Mouse (Mus musculus) neural tube, embryonic 11.5 days (tissue): ENCODE measurements around the gene Raver1. TPM values are rescaled to one million over a fixed set of nuclear protein-coding genes. Genes with fewer than 3 reads are reported as not detected.

Source experiments
- ATAC-seq: fragments of 200-750 bp; cut with Nextera tagmentation; 2 replicates; pipeline ENCODE4 v1.8.0; 2017; ENCODE audit warnings: moderate number of reproducible peaks, mild to moderate bottlenecking, moderate TSS enrichment, moderate library complexity; ENCODE audit not compliant: insufficient read depth, low FRiP score, low TSS enrichment
- DNase-seq: peaks from one replicate; pipeline ENCODE4 v3.0.0-alpha.2; 2015; ENCODE audit warnings: low spot score
- H3K27ac ChIP-seq: fragments of 300-500 bp; sonication (generic); 2 replicates; pipeline ENCODE4 v1.5.1; 2014; ENCODE audit warnings: low read depth, mild to moderate bottlenecking, low read length
- H3K27me3 ChIP-seq: fragments of 300-500 bp; sonication (generic); 2 replicates; pipeline ENCODE4 v1.6.1; 2014; ENCODE audit warnings: mild to moderate bottlenecking, low read length, mixed read lengths; ENCODE audit not compliant: control insufficient read depth, insufficient read depth
- H3K36me3 ChIP-seq: fragments of 300-500 bp; sonication (generic); 2 replicates; pipeline ENCODE4 v1.6.1; 2014; ENCODE audit warnings: mild to moderate bottlenecking, low read length, moderate library complexity, mixed read lengths; ENCODE audit not compliant: control insufficient read depth, insufficient read depth
- H3K4me1 ChIP-seq: fragments of 300-500 bp; sonication (generic); 2 replicates; pipeline ENCODE4 v1.6.1; 2014; ENCODE audit warnings: low read length, mixed read lengths; ENCODE audit not compliant: control insufficient read depth, insufficient read depth
- H3K4me2 ChIP-seq: fragments of 300-500 bp; sonication (generic); 2 replicates; pipeline ENCODE4 v1.6.1; 2014; ENCODE audit warnings: low read depth, mild to moderate bottlenecking, moderate library complexity
- H3K4me3 ChIP-seq: fragments of 300-500 bp; sonication (generic); 2 replicates; pipeline ENCODE4 v1.5.1; 2014; ENCODE audit warnings: low read depth, low read length
- H3K9ac ChIP-seq: fragments of 300-500 bp; sonication (generic); 2 replicates; pipeline ENCODE4 v1.6.1; 2014; ENCODE audit warnings: mild to moderate bottlenecking, low read length
- H3K9me3 ChIP-seq: fragments of 300-500 bp; sonication (generic); 2 replicates; pipeline ENCODE4 v1.6.1; 2016; ENCODE audit warnings: low read length; ENCODE audit not compliant: control insufficient read depth
- WGBS: fragments of 180-500 bp; shearing (Covaris S2); extraction: QIAGEN DNeasy Blood & Tissue Kit; methylation state at CpG from one replicate; pipeline ENCODE4 v1.1.7; 2014; 5-methylcytosine and 5-hydroxymethylcytosine counted together
- polyA plus RNA-seq: library from polyadenylated mRNA; unstranded; fragments of >200 nt; fragmentation: Nextera tagmentation; extraction: Ambion mirVana; gene quantifications from 2 replicates; pipeline ENCODE4 v1.2.1, GENCODE M21; 2014

Raver1 gene
- 88.4 and 90.7 TPM in 2 replicates for polyA plus RNA-seq

DNA sequence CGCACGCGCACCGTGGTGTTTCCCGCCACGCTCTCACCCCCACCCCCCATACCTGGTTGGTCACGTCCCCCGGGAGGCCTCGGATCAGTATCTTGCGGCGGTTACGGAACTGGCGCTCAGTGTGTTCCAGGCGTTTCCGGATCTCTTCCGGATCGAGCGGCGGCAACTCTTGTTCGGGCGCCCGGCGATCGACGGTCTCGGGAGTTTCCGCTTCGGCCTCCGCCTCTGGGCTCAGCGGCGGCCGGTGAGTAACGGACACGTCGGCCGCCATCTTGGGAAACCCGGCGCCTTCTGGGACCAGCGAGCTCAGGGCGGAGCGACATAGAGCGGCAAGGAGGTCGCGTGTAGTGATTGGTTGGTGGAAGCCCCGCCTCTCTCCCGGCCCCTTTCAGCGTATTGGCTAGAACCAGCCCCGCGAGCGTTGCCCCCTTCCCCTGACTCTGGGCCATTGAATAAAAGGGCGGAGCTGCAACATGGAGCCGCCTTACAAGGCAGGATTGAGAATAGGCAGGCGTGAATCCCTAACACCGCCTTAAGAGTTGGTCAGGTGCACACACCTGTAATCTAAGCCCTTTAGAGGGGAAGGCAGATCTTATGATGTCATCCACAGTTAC is at the start of gene Raver1, which contains the start of gene Gm38431:
Gene Raver1 (minus strand): TSS at position 302 of the 614 bp plus-strand sequence.
Gene Gm38431 (minus strand): TSS at position 291 of the 614 bp plus-strand sequence.
- no peaks in the 10 kb centered on the region for H3K27me3 ChIP-seq
- peak within 1 kb of the TSS; percentile 82 for H3K27ac ChIP-seq
- H3K4me2 ChIP-seq = peak within 1 kb of the TSS; percentile 76
- peaks cover 12% of the 10 kb centered on the region for H3K4me1 ChIP-seq
- under 1% methylated on average over 54 of the region's 54 CpGs for WGBS
- DNase-seq (peak; percentile 98), ATAC-seq (peak; percentile 99)
- peak within 1 kb of the TSS; percentile 82 for H3K9ac ChIP-seq
- H3K4me3 ChIP-seq = peak within 1 kb of the TSS; percentile 78
- H3K36me3 ChIP-seq = peaks cover 11% of the 10 kb centered on the region
- H3K9me3 ChIP-seq = no peaks in the 10 kb centered on the region

DNA sequence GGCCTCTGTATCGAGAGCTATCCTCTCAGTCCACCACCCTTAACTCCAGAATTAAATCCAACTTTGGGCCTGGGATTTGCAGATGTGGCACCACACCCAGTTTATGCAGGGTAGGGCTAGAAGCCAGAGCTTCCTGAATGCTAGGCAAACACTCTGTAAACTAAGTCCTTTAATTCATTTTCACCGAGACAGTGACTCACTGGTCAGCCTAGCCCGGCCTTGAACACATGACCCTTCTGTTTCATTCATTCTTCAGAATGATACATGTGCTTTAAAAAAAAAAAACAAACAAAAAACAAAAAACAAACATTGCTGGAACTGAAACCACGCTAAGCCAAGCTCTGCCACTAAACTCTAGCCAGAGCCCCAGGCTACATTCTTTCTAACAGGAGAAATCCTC is 46.6 kb upstream of the Raver1 start:
- Histone ChIP-seq H3K4me2 (no peak overlapping the region), H3K27ac (no peak overlapping the region), H3K27me3 (no peaks in the 10 kb centered on the region), H3K36me3 (peaks cover 28% of the 10 kb centered on the region), H3K9me3 (no peaks in the 10 kb centered on the region), H3K9ac (no peak overlapping the region), H3K4me3 (no peak overlapping the region), H3K4me1 (no peaks in the 10 kb centered on the region)
- WGBS = 90% methylated on average over 4 of the region's 4 CpGs
- DNase-seq = no peak
- ATAC-seq = no peak

DNA sequence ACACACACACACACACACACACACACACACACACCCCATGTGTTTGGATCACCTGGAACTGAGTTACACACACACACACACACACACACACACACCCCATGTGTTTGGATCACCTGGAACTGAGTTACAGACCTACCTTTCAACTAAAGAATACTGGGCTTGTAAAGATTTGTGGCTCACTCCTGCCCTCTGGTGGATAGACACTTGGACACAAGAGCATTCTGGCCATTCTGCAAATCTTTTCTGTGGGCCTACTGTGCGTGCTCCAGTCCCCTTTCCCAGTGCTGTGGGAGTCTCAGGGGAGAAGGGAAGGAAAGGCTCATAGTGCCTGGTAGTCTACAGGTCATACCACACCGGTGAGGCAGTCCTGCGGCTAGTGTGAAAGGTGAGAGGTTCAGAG is 45.4 kb upstream of the Raver1 start:
- no peaks in the 10 kb centered on the region for H3K4me1 ChIP-seq
- no peak overlapping the region for H3K27ac ChIP-seq
- H3K36me3 ChIP-seq = peaks cover 19% of the 10 kb centered on the region
- no peak overlapping the region for H3K4me2 ChIP-seq
- WGBS = 54% methylated on average over 3 of the region's 3 CpGs
- no peaks in the 10 kb centered on the region for H3K27me3 ChIP-seq
- no peak overlapping the region for H3K4me3 ChIP-seq
- DNase-seq = peak; percentile 63
- no peak overlapping the region for H3K9ac ChIP-seq
- peak; percentile 48; the same call in 1 of the 2 replicates for ATAC-seq
- H3K9me3 ChIP-seq = no peaks in the 10 kb centered on the region

DNA sequence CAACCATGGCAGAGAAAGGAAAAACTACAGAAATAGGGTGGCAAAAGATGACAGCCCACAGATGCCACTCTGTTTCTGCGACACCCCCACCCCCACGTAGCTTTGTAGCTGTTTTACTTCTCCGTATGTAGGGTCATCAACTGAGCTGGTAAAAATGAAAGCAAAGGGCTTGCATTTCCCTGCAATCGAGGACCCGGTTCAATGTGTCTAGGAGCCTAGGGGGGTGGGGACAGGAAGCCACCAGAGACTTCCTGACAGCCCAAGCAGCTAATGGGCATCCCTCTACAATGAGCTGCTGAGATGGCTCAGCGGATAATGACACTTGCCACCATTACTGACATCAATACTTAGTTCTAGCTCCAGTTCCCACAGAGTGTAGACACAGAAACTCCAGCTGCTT is 44.6 kb upstream of the Raver1 start:
- H3K36me3 ChIP-seq = peaks cover 13% of the 10 kb centered on the region
- H3K4me1 ChIP-seq = no peaks in the 10 kb centered on the region
- no peak for DNase-seq
- WGBS = 83% methylated on average over 6 of the region's 6 CpGs
- no peak for ATAC-seq
- no peak overlapping the region for H3K9ac ChIP-seq
- H3K27me3 ChIP-seq = no peaks in the 10 kb centered on the region
- H3K9me3 ChIP-seq = no peaks in the 10 kb centered on the region
- H3K4me3 ChIP-seq = no peak overlapping the region
- H3K4me2 ChIP-seq = no peak overlapping the region
- H3K27ac ChIP-seq = no peak overlapping the region

DNA sequence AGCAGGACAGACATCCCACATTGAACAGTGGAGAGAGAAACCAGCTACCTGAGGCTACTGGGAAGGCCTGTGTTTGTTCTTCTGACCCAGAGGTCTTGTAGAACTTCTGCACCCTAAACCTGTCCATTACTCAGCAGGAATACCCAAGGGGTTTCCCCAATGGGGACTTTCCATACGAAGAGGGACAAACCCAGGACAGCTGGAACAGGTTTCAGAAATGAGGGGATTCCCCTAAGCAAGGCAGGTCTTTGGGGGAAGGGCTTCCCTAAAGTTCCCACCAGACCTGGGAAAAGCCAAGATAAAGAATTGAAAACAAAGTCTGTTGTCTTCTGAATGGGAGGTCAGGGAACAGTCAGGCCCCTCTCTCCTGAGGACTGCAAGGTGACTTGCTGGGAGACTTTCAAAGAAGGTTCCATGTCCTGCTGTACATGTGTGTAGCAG is 44.2 kb upstream of the Raver1 start:
- H3K27ac ChIP-seq = no peak overlapping the region
- H3K4me3 ChIP-seq = no peak overlapping the region
- no peak overlapping the region for H3K4me2 ChIP-seq
- ATAC-seq = no peak
- H3K9ac ChIP-seq = no peak overlapping the region
- H3K4me1 ChIP-seq = no peaks in the 10 kb centered on the region
- no peak for DNase-seq
- H3K27me3 ChIP-seq = no peaks in the 10 kb centered on the region
- 75% methylated on average over 1 of the region's 1 CpGs for WGBS
- no peaks in the 10 kb centered on the region for H3K9me3 ChIP-seq
- H3K36me3 ChIP-seq = peaks cover 13% of the 10 kb centered on the region

DNA sequence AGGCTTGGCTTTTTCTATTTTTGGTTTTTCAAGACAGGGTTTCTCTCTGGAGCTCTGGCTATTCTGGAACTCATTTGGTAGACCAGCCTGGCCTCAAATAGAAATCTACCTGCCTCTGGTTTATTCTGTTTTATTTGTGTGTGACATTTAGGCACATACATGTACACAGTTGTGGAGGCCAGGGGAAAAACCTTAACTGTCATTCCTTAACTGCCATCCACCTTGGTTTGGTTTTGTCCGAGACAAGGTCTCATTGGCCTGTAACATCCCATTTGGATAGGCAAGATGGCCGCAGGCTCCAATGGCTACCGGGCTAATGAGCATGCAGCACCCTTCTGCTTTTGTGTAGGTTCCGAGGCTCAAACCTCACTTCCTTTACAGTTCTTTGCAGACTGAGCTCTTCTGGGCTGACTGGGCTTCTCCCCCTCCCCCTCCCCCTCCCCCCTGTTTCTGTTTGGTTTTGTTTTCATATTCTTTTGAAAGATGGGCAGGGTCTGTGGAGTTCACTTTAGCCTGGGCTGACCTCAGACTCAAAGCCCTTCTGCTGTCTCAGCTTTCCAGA is 43.6 kb upstream of the Raver1 start:
- no peaks in the 10 kb centered on the region for H3K9me3 ChIP-seq
- no peak overlapping the region for H3K4me2 ChIP-seq

DNA sequence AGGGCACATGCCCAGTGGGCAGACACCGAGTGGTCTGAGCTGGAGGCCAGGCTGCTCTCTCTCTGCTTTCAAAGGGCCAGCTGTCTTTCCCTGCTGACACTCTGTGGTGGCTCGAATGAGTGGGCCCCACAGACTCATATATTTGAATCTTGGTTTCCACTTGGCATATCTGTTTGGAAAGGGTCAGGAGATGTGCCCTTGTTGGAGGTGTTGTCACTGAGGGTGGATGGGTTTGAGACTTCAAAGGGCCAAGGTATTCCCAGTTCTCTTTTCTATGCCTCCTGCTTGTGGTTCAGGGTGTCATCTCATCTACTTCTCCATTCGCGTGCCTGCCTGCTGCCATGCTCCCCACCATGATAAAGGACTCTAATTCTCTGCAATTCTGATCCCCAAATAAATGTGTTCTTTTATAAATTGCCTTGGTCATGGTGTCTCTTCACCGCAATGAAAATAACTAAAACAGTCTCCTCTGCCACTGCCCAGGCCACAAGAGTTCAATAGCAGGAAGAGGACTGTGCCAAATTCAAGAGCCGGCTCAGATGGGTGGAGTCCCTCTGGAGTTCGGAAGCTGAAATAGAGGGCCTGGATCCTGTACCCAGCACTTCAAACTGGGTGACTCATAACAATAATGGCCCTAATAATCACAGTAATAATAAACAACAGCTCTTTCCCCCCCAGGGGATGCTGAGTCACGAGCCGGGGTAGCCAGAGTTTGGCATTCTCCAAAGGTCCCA is 43.0 kb upstream of the Raver1 start:
- no peak overlapping the region for H3K27ac ChIP-seq
- H3K4me3 ChIP-seq = no peak overlapping the region
- ATAC-seq (no peak), DNase-seq (no peak)
- no peaks in the 10 kb centered on the region for H3K9me3 ChIP-seq
- H3K4me1 ChIP-seq = 0 out of 2 replicates have a peak, but pooled peaks cover 2% of the 10 kb centered on the region
- no peak overlapping the region for H3K9ac ChIP-seq
- H3K27me3 ChIP-seq = no peaks in the 10 kb centered on the region
- 82% methylated on average over 9 of the region's 9 CpGs for WGBS
- no peak overlapping the region for H3K4me2 ChIP-seq
- H3K36me3 ChIP-seq = peaks cover 8% of the 10 kb centered on the region

More for the DNA sequence above, 43.6 kb upstream of the Raver1 start:
- Histone ChIP-seq H3K9ac (no peak overlapping the region), H3K27ac (no peak overlapping the region), H3K36me3 (peaks cover 11% of the 10 kb centered on the region), H3K27me3 (no peaks in the 10 kb centered on the region), H3K4me1 (0 out of 2 replicates have a peak, but pooled peaks cover 2% of the 10 kb centered on the region), H3K4me3 (no peak overlapping the region)
- DNase-seq (no peak), ATAC-seq (no peak)
- 78% methylated on average over 4 of the region's 4 CpGs for WGBS

DNA sequence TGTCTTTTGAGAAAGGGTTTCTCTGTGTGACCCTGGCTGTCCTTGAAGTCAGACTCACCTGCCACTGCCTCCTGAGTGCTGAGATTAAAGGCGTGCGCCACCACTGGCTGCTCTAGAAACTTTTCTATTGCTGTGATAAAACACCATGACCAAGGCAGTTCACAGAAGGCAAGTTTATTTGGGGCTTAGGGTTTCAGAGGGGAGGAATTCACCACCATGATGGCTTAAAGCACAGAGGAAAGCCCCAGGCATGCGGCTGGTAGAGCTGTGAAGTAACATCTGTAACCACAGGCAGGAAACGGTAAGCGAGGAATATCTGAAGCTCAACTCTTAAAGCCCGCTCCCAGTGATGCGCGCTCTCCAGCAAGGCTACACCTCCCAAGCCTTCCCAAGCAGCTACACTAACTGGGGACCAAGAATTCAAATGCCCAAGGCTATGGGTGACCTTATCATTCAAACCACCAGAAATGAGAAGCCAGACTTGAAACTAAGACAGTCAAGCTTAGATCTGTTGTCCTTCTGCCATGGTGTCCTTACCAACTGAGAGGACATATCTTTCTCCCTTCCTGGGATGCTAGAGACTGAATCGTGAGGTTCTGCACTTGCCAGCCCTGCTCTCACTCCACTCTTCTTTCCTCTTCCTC is 41.4 kb upstream of the Raver1 start:
- Histone ChIP-seq H3K4me3 (no peak overlapping the region), H3K27me3 (no peaks in the 10 kb centered on the region), H3K9me3 (no peaks in the 10 kb centered on the region), H3K27ac (no peak overlapping the region), H3K4me1 (0 out of 2 replicates have a peak, but pooled peaks cover 2% of the 10 kb centered on the region), H3K4me2 (no peak overlapping the region), H3K36me3 (peaks cover 2% of the 10 kb centered on the region; the same call in 1 of the 2 replicates), H3K9ac (no peak overlapping the region)
- WGBS = 88% methylated on average over 9 of the region's 9 CpGs
- ATAC-seq (no peak), DNase-seq (no peak)
